Mouse (Mus musculus): ENCODE results near the gene Tnrc6b. TPM values are rescaled to one million over a fixed set of nuclear protein-coding genes. Genes with fewer than 3 reads are reported as not detected.
A peak's percentile ranks its signal among the peaks of the same experiment; 100 is the strongest.

Gene Tnrc6b
- total and polyA plus RNA-seq, 2 experiments: 7.3 to 18.2 TPM

- 62% methylated on average over 11 of the region's 11 CpGs for WGBS
- Histone ChIP-seq H3K36me3 (ENCODE audit: control insufficient read depth, insufficient read depth, low read length) (no peaks in the 10 kb centered on the region), H3K79me2 (ENCODE audit: control insufficient read depth, insufficient read depth, low read length) (no peaks in the 10 kb centered on the region), H3K27me3 (ENCODE audit: control insufficient read depth, insufficient read depth, low read length) (no peaks in the 10 kb centered on the region), H3K9ac (ENCODE audit: low read depth, low read length) (no peak overlapping the region), H3K4me3 (ENCODE audit: insufficient read depth, low read depth, low read length) (no peak overlapping the region), H3K4me1 (ENCODE audit: control insufficient read depth, insufficient read depth, low read length) (no peaks in the 10 kb centered on the region), H3K27ac (replicated peaks; ENCODE audit: insufficient read depth, low read depth, low read length) (no peak overlapping the region)
- DNase-seq (ENCODE audit: extremely low read depth, low read depth, low spot score): no peak
- peak; percentile 72 for TF ChIP-seq CTCF (IDR thresholded peaks at IDR 0.05; ENCODE audit: low read depth, low read length)
- TF ChIP-seq POLR2A (IDR thresholded peaks at IDR 0.05; ENCODE audit: extremely low read depth, insufficient read depth, low read length): no peak
Observed at GRCm38 (mm10) chr15:80694125-80694910, 16.8 kb upstream of the Tnrc6b start.

GRCm38 (mm10) chr15:80697564-80697963 lies 13.5 kb upstream of the Tnrc6b start:
- Histone ChIP-seq H3K27me3 (ENCODE audit: control insufficient read depth, insufficient read depth, low read length) (no peaks in the 10 kb centered on the region), H3K36me3 (ENCODE audit: control insufficient read depth, insufficient read depth, low read length) (no peaks in the 10 kb centered on the region), H3K9ac (ENCODE audit: low read depth, low read length) (no peak overlapping the region), H3K4me3 (ENCODE audit: insufficient read depth, low read depth, low read length) (no peak overlapping the region), H3K27ac (replicated peaks; ENCODE audit: insufficient read depth, low read depth, low read length) (no peak overlapping the region), H3K79me2 (ENCODE audit: control insufficient read depth, insufficient read depth, low read length) (no peaks in the 10 kb centered on the region), H3K4me1 (ENCODE audit: control insufficient read depth, insufficient read depth, low read length) (no peaks in the 10 kb centered on the region)
- no peak for DNase-seq (ENCODE audit: extremely low read depth, low read depth, low spot score)
- WGBS: 76% methylated on average over 5 of the region's 5 CpGs
- TF ChIP-seq CTCF (IDR thresholded peaks at IDR 0.05; ENCODE audit: low read depth, low read length) (no peak), POLR2A (IDR thresholded peaks at IDR 0.05; ENCODE audit: extremely low read depth, insufficient read depth, low read length) (no peak)

GRCm38 (mm10) chr15:80701481-80702257 lies 9.4 kb upstream of the Tnrc6b start:
- Histone ChIP-seq H3K79me2 (ENCODE audit: control insufficient read depth, insufficient read depth, low read length) (no peaks in the 10 kb centered on the region), H3K4me3 (ENCODE audit: insufficient read depth, low read depth, low read length) (no peak overlapping the region), H3K36me3 (ENCODE audit: control insufficient read depth, insufficient read depth, low read length) (no peaks in the 10 kb centered on the region), H3K27me3 (ENCODE audit: control insufficient read depth, insufficient read depth, low read length) (no peaks in the 10 kb centered on the region), H3K27ac (replicated peaks; ENCODE audit: insufficient read depth, low read depth, low read length) (no peak overlapping the region), H3K4me1 (ENCODE audit: control insufficient read depth, insufficient read depth, low read length) (peaks cover under 1% of the 10 kb centered on the region; the same call in 1 of the 2 replicates), H3K9ac (ENCODE audit: low read depth, low read length) (no peak overlapping the region)
- TF ChIP-seq CTCF (IDR thresholded peaks at IDR 0.05; ENCODE audit: low read depth, low read length) (no peak), POLR2A (IDR thresholded peaks at IDR 0.05; ENCODE audit: extremely low read depth, insufficient read depth, low read length) (no peak)
- DNase-seq (ENCODE audit: extremely low read depth, low read depth, low spot score): no peak
- WGBS: 51% methylated on average over 8 of the region's 8 CpGs

GRCm38 (mm10) chr15:80702910-80703309 lies 8.2 kb upstream of the Tnrc6b start:
- no peaks in the 10 kb centered on the region for H3K79me2 ChIP-seq (ENCODE audit: control insufficient read depth, insufficient read depth, low read length)
- peaks cover 5% of the 10 kb centered on the region for H3K4me1 ChIP-seq (ENCODE audit: control insufficient read depth, insufficient read depth, low read length)
- DNase-seq (ENCODE audit: extremely low read depth, low read depth, low spot score): no peak
- WGBS: 87% methylated on average over 5 of the region's 5 CpGs
- no peak overlapping the region for H3K9ac ChIP-seq (ENCODE audit: low read depth, low read length)
- no peak overlapping the region for H3K27ac ChIP-seq (replicated peaks; ENCODE audit: insufficient read depth, low read depth, low read length)
- no peak overlapping the region for H3K4me3 ChIP-seq (ENCODE audit: insufficient read depth, low read depth, low read length)
- H3K27me3 ChIP-seq (ENCODE audit: control insufficient read depth, insufficient read depth, low read length): no peaks in the 10 kb centered on the region
- no peaks in the 10 kb centered on the region for H3K36me3 ChIP-seq (ENCODE audit: control insufficient read depth, insufficient read depth, low read length)
- TF ChIP-seq CTCF (IDR thresholded peaks at IDR 0.05; ENCODE audit: low read depth, low read length) (no peak), POLR2A (IDR thresholded peaks at IDR 0.05; ENCODE audit: extremely low read depth, insufficient read depth, low read length) (no peak)

DNA sequence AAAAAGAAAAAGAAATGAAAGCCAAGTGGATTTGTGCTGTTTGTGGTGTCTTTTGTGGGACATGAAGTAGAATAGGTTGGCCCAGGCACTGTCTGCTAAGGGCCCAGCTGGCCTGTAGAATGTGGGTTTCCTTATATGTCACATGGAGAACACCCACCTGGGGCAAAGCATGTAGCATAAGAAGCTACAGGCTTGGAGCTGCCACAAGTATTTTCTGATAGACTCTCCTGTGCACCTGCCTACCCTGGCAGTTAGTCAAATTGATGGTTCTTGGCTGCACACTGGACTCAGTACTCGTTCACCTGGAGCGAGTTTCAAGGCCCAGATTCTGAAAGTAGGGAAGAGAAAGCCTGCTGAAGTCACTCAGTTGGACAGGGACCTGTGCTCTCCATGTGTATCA lies 7.6 kb upstream of the Tnrc6b start:
- Histone ChIP-seq H3K9ac (ENCODE audit: low read depth, low read length) (no peak overlapping the region), H3K4me1 (ENCODE audit: control insufficient read depth, insufficient read depth, low read length) (peaks cover 5% of the 10 kb centered on the region), H3K79me2 (ENCODE audit: control insufficient read depth, insufficient read depth, low read length) (no peaks in the 10 kb centered on the region), H3K27ac (replicated peaks; ENCODE audit: insufficient read depth, low read depth, low read length) (no peak overlapping the region), H3K36me3 (ENCODE audit: control insufficient read depth, insufficient read depth, low read length) (no peaks in the 10 kb centered on the region), H3K27me3 (ENCODE audit: control insufficient read depth, insufficient read depth, low read length) (no peaks in the 10 kb centered on the region), H3K4me3 (ENCODE audit: insufficient read depth, low read depth, low read length) (no peak overlapping the region)
- WGBS: 77% methylated on average over 2 of the region's 2 CpGs
- TF ChIP-seq CTCF (IDR thresholded peaks at IDR 0.05; ENCODE audit: low read depth, low read length) (no peak), POLR2A (IDR thresholded peaks at IDR 0.05; ENCODE audit: extremely low read depth, insufficient read depth, low read length) (no peak)
- DNase-seq (ENCODE audit: extremely low read depth, low read depth, low spot score): no peak
